Mouse (Mus musculus) liver, embryonic 11.5 days (tissue): Measurements from ENCODE around the gene Fam227a. TPM values are rescaled to one million over a fixed set of nuclear protein-coding genes. Genes with fewer than 3 reads are reported as not detected.

Experiments used
- ATAC-seq: fragments of 200-750 bp; cut with Nextera tagmentation; replicated peaks from 2 replicates; pipeline ENCODE4 v1.8.0; 2017; ENCODE audit warnings: moderate number of reproducible peaks, mild to moderate bottlenecking, moderate TSS enrichment, moderate library complexity; ENCODE audit not compliant: low FRiP score
- DNase-seq: peaks from one replicate; pipeline ENCODE4 v3.0.0-alpha.2; 2017; ENCODE audit warnings: low spot score
- H3K27ac ChIP-seq: fragments of 300-500 bp; sonication (generic); 2 replicates; pipeline ENCODE4 v1.5.1; 2014; ENCODE audit warnings: mild to moderate bottlenecking, low read depth, low read length, control low read depth
- H3K27me3 ChIP-seq: fragments of 300-500 bp; sonication (generic); replicated peaks from 2 replicates; pipeline ENCODE4 v1.6.1; 2014; ENCODE audit warnings: low read length, mixed read lengths; ENCODE audit not compliant: control insufficient read depth, insufficient read depth
- H3K36me3 ChIP-seq: fragments of 300-500 bp; sonication (generic); 2 replicates; pipeline ENCODE4 v1.6.1; 2014; ENCODE audit warnings: mild to moderate bottlenecking, low read length, moderate library complexity, mixed read lengths; ENCODE audit not compliant: control insufficient read depth, insufficient read depth
- H3K4me1 ChIP-seq: fragments of 300-500 bp; sonication (generic); replicated peaks from 2 replicates; pipeline ENCODE4 v1.6.1; 2014; ENCODE audit warnings: low read length, mixed read lengths; ENCODE audit not compliant: control insufficient read depth, insufficient read depth
- H3K4me2 ChIP-seq: fragments of 300-500 bp; sonication (generic); 2 replicates; pipeline ENCODE4 v1.6.1; 2014; ENCODE audit warnings: mild to moderate bottlenecking, control low read depth, moderate library complexity
- H3K4me3 ChIP-seq: fragments of 300-500 bp; sonication (generic); 2 replicates; pipeline ENCODE4 v1.5.1; 2014; ENCODE audit warnings: low read depth, low read length, control low read depth
- H3K9ac ChIP-seq: fragments of 300-500 bp; sonication (generic); 2 replicates; pipeline ENCODE4 v1.6.1; 2014; ENCODE audit warnings: low read depth, low read length, control low read depth
- H3K9me3 ChIP-seq: fragments of 300-500 bp; sonication (generic); 2 replicates; pipeline ENCODE4 v1.6.1; 2016; ENCODE audit warnings: low read length, inconsistent platforms, mixed read lengths; ENCODE audit not compliant: control insufficient read depth
- WGBS: fragments of 180-500 bp; shearing (Covaris S2); extraction: QIAGEN DNeasy Blood & Tissue Kit; methylation state at CpG from one replicate; pipeline ENCODE4 v1.1.7; 2014; 5-methylcytosine and 5-hydroxymethylcytosine counted together
- polyA plus RNA-seq: library from polyadenylated mRNA; unstranded; fragments of >200 nt; fragmentation: Nextera tagmentation; extraction: Ambion mirVana; gene quantifications from 2 replicates; pipeline ENCODE4 v1.2.1, GENCODE M21; 2014

The Fam227a gene
- 0.32 and 0.74 TPM in 2 replicates for polyA plus RNA-seq

- Histone ChIP-seq H3K4me1 (peaks cover 4% of the 10 kb centered on the region), H3K36me3 (no peaks in the 10 kb centered on the region), H3K27me3 (no peaks in the 10 kb centered on the region), H3K4me3 (peak within 1 kb of the TSS; percentile 81), H3K4me2 (peak within 1 kb of the TSS; percentile 92), H3K9me3 (no peaks in the 10 kb centered on the region), H3K27ac (peak within 1 kb of the TSS; percentile 87), H3K9ac (peak within 1 kb of the TSS; percentile 82)
- peak; percentile 84 for ATAC-seq
- under 1% methylated on average over 55 of the region's 55 CpGs for WGBS
- peak; percentile 98 for DNase-seq
Observed at GRCm38 (mm10) chr15:79658531-79659375, at the start of gene Fam227a, which contains the start of gene Cby1. Fam227a (minus strand) TSS chr15:79658956. Cby1 (plus strand) TSS chr15:79659199.

GRCm38 (mm10) chr15:79708229-79708822 is 49.6 kb upstream of the Fam227a start:
- H3K9me3 ChIP-seq = no peaks in the 10 kb centered on the region
- H3K4me2 ChIP-seq = no peak overlapping the region
- ATAC-seq (no peak), DNase-seq (no peak)
- H3K36me3 ChIP-seq = peaks cover 15% of the 10 kb centered on the region
- WGBS = 87% methylated on average over 5 of the region's 5 CpGs
- H3K27ac ChIP-seq = no peak overlapping the region
- no peaks in the 10 kb centered on the region for H3K4me1 ChIP-seq
- H3K27me3 ChIP-seq = no peaks in the 10 kb centered on the region
- H3K9ac ChIP-seq = no peak overlapping the region
- no peak overlapping the region for H3K4me3 ChIP-seq

- H3K36me3 ChIP-seq = peaks cover 12% of the 10 kb centered on the region; the same call in 1 of the 2 replicates
- no peak overlapping the region for H3K4me2 ChIP-seq
Observed at GRCm38 (mm10) chr15:79706603-79707214, 48.0 kb upstream of the Fam227a start.

GRCm38 (mm10) chr15:79697558-79698187 is 38.9 kb upstream of the Fam227a start:
- peaks cover 9% of the 10 kb centered on the region; the same call in 1 of the 2 replicates for H3K36me3 ChIP-seq
- no peak overlapping the region; the same call in 1 of the 2 replicates for H3K9ac ChIP-seq
- H3K4me2 ChIP-seq = no peak overlapping the region; the same call in 1 of the 2 replicates
- H3K4me3 ChIP-seq = no peak overlapping the region
- H3K4me1 ChIP-seq = peaks cover 46% of the 10 kb centered on the region
- DNase-seq (no peak), ATAC-seq (no peak)
- H3K9me3 ChIP-seq = no peaks in the 10 kb centered on the region
- H3K27ac ChIP-seq = peak overlapping the region; percentile 19; the same call in 1 of the 2 replicates
- 69% methylated on average over 9 of the region's 9 CpGs for WGBS
- no peaks in the 10 kb centered on the region for H3K27me3 ChIP-seq

More at GRCm38 (mm10) chr15:79706603-79707214, 48.0 kb upstream of the Fam227a start:
- DNase-seq (no peak), ATAC-seq (no peak)
- no peaks in the 10 kb centered on the region for H3K27me3 ChIP-seq
- no peak overlapping the region for H3K9ac ChIP-seq
- no peaks in the 10 kb centered on the region for H3K9me3 ChIP-seq
- no peaks in the 10 kb centered on the region for H3K4me1 ChIP-seq
- no peak overlapping the region for H3K4me3 ChIP-seq
- no peak overlapping the region for H3K27ac ChIP-seq
- 82% methylated on average over 17 of the region's 17 CpGs for WGBS

GRCm38 (mm10) chr15:79697011-79697410 is 38.3 kb upstream of the Fam227a start:
- 81% methylated on average over 6 of the region's 6 CpGs for WGBS
- H3K27ac ChIP-seq = no peak overlapping the region
- no peak overlapping the region; the same call in 1 of the 2 replicates for H3K4me2 ChIP-seq

GRCm38 (mm10) chr15:79696508-79696907 is 37.8 kb upstream of the Fam227a start:
- peaks cover 58% of the 10 kb centered on the region for H3K4me1 ChIP-seq
- ATAC-seq = no peak
- no peaks in the 10 kb centered on the region for H3K9me3 ChIP-seq
- H3K36me3 ChIP-seq = peaks cover 9% of the 10 kb centered on the region; the same call in 1 of the 2 replicates
- WGBS = 88% methylated on average over 2 of the region's 2 CpGs
- H3K4me3 ChIP-seq = no peak overlapping the region
- no peak overlapping the region for H3K9ac ChIP-seq
- no peaks in the 10 kb centered on the region for H3K27me3 ChIP-seq
- peak overlapping the region; percentile 91 for H3K4me2 ChIP-seq
- DNase-seq = no peak
- no peak overlapping the region; the same call in 1 of the 2 replicates for H3K27ac ChIP-seq

More at GRCm38 (mm10) chr15:79697011-79697410, 38.3 kb upstream of the Fam227a start:
- H3K4me1 ChIP-seq = peaks cover 53% of the 10 kb centered on the region
- no peaks in the 10 kb centered on the region for H3K27me3 ChIP-seq
- DNase-seq = no peak
- ATAC-seq = no peak
- H3K4me3 ChIP-seq = no peak overlapping the region
- H3K36me3 ChIP-seq = peaks cover 9% of the 10 kb centered on the region; the same call in 1 of the 2 replicates
- H3K9me3 ChIP-seq = no peaks in the 10 kb centered on the region
- no peak overlapping the region for H3K9ac ChIP-seq

- no peaks in the 10 kb centered on the region for H3K9me3 ChIP-seq
- H3K36me3 ChIP-seq = peaks cover 9% of the 10 kb centered on the region; the same call in 1 of the 2 replicates
- H3K9ac ChIP-seq = peak overlapping the region; percentile 58; the same call in 1 of the 2 replicates
- 21% methylated on average over 3 of the region's 3 CpGs for WGBS
- DNase-seq (no peak), ATAC-seq (peak; percentile 76)
- peak overlapping the region; percentile 98 for H3K27ac ChIP-seq
- peaks cover 59% of the 10 kb centered on the region for H3K4me1 ChIP-seq
- H3K4me3 ChIP-seq = peak overlapping the region; percentile 97
- H3K27me3 ChIP-seq = no peaks in the 10 kb centered on the region
- peak overlapping the region; percentile 91 for H3K4me2 ChIP-seq
Observed at GRCm38 (mm10) chr15:79695516-79695915, 36.8 kb upstream of the Fam227a start.

GRCm38 (mm10) chr15:79694512-79694911 is 35.8 kb upstream of the Fam227a start:
- 52% methylated on average over 4 of the region's 4 CpGs for WGBS
- DNase-seq (peak; percentile 46), ATAC-seq (peak; percentile 47)
- H3K4me2 ChIP-seq = peak overlapping the region; percentile 91
- H3K9ac ChIP-seq = peak overlapping the region; percentile 64
- peak overlapping the region; percentile 98 for H3K27ac ChIP-seq
- H3K4me1 ChIP-seq = peaks cover 61% of the 10 kb centered on the region
- no peaks in the 10 kb centered on the region for H3K9me3 ChIP-seq
- peak overlapping the region; percentile 97 for H3K4me3 ChIP-seq
- no peaks in the 10 kb centered on the region for H3K27me3 ChIP-seq
- peaks cover 9% of the 10 kb centered on the region; the same call in 1 of the 2 replicates for H3K36me3 ChIP-seq
